Mouse (Mus musculus): ENCODE results near the gene Trim43a.
"Not testable (repeated sequence)": the region's sequence is repeated elsewhere in the genome, so short reads cannot be mapped to it uniquely, and the experiment has no call there.

DNA sequence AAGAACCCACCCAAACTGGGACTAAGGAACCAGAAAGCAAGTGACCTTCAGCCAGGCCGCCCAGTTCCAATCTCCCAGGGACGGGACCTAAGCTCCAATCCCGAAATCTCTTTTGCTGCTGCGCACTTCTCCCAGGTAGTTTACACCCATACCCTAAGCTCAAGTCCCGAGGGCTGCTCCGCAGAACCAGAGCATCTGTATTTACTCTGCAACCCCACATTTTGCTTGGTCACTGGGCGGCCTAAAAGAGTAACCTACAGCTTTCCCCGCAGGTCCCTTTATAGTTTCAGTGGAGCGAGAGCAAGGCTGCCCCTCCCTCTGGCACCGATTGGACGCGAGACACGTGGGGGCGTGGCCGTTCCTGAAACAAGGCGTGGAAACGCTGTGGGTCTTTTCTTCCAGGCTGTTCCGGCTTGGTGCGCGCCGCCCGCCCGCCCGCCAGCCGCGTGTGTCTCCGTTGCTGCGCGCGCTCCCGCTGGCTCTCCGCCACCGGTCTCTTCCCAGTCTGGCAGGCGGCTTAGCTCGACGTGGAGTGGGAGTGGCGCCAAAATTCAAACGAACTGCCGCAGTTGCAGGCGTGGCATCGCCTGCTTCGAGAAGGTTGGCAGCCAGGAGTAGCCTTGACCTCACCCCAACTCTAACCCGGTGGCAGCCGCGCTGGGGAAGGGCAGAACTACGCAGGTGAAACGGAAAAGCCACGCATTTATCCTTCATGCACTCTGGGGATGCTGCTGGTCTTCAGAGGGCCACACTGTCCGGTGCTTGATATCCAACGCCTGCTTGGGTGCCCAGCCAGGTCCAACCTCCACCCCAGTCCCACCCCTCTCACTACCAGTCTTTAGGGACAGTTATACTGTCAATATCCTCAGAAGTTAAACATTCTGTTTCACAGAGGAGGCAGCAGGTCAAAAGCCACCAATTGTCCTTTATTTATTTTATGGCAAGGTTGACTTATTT is 18.8 kb downstream of the Trim43a start:
- TF ChIP-seq EP300 (IDR thresholded peaks at IDR 0.05; ENCODE audit: insufficient read depth, low read depth, low read length); CTCF (IDR thresholded peaks at IDR 0.05; ENCODE audit: low read depth, low read length); POLR2A (IDR thresholded peaks at IDR 0.05; ENCODE audit: insufficient read depth, low read length): not testable (repeated sequence)

All from ES-Bruce4 (cell line).